20 mouse cellular contexts compared by ENCODE assay signal in genomic region chr12:113069389-113069788, GRCm38 (mm10). TPM values are rescaled to one million over a fixed set of nuclear protein-coding genes. Genes with fewer than 3 reads are reported as not detected.
"Had no signal": no experiment of that assay in that cellular context is flagged by ENCODE, and none has a peak within 500 bp of the region (broad histone marks: within the 10 kb centered on the region; RNA-seq: fewer than 3 reads in every experiment).

No protein-coding gene starts in this region.

- DNase-seq: cerebellum, adult 8-10 months; cerebellum, adult 9-10 months; cerebellum, adult 9-11 months; cerebellum, postnatal 10 days; cerebellum, postnatal 14 days; cerebellum, postnatal 25 days; cerebellum, postnatal 36 days; embryo, embryonic 11 days; forebrain, postnatal 0 days; gastrocnemius, adult 2 months; gastrocnemius, postnatal 10 days; gastrocnemius, postnatal 14 days; gastrocnemius, postnatal 25 days; gastrocnemius, postnatal 36 days; heart, adult 18-20 months; heart, adult 2 months had no signal

RNA-seq across cellular contexts. Expression of gene Tex22, which starts 4.9 kb away (rescaled TPM):
- total RNA-seq: common myeloid progenitor, adult 5-6 weeks; gastrocnemius, adult 2 months; gastrocnemius, adult 8-10 months; gastrocnemius, postnatal 25 days; granulocyte monocyte progenitor cell, adult 5-6 weeks; heart, adult 18-20 months; heart, adult 8-10 months had no signal
